Mouse (Mus musculus) left cerebral cortex, postnatal 25 days (tissue): ENCODE results near the gene Eftud2. TPM values are rescaled to one million over a fixed set of nuclear protein-coding genes. Genes with fewer than 3 reads are reported as not detected.
A peak's percentile ranks its signal among the peaks of the same experiment; 100 is the strongest.

Experiments
- DNase-seq, 2 experiments: peaks; one replicate each; pipeline ENCODE4 v3.0.0; 2022; ENCODE audit warnings: low spot score in 2 of 2, mixed read lengths in 1 of 2
- intact Hi-C: fragments of 180-260 bp; cut with DNase I; formaldehyde crosslinking; loops from one replicate; pipeline ENCODE4 v1.15.1; 2025
- total RNA-seq, 2 experiments: library from RNA; stranded (reverse); gene quantifications; 2 replicates each; pipeline ENCODE4 v1.2.3; 2021

Eftud2 gene
- 100 to 1,000 TPM; 108 to 116 TPM for total RNA-seq

DNA sequence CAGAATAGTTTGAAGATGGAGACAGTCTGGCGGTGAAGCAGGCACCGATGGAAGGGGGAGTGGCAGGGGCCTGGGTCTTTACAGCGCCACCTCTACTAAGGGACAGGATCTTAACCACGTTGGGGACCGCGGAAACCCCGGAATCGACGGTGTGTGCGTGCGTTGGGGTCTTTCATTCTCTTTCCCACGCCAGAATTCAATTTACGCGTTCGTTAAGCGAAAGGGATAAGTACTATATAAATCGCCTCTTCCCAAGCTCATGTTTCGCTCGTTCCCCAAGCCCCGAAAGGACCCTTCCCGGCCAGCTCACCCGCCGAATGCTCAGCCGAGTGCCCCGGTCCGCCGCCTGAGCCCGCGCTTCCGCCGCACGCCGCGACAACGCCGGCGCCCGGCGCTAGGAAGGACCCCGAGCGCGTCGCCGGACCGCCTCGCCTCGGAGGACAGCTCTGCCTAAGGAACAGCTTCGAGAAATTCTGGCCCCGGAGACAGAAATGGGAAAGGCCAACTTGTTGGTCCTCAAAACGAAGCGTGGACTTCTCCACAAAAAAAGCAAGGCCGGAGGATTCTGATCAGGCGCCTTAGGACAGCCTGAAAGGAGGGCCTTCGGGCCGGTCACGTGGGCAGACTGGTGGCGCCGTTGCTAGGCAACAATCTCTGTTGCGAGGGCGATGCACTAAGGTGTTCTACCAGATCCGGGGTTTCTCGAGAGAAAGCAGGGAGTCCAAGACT lies at the start of gene Eftud2, which contains the start of gene Ccdc103:
TSS of gene Eftud2 (minus strand) at position 401 of the 729 bp plus-strand sequence.
TSS of gene Ccdc103 (plus strand) at position 620 of the 729 bp plus-strand sequence.
- intact Hi-C loops, result no loop called here
- DNase-seq, result peak; percentile 96

DNA sequence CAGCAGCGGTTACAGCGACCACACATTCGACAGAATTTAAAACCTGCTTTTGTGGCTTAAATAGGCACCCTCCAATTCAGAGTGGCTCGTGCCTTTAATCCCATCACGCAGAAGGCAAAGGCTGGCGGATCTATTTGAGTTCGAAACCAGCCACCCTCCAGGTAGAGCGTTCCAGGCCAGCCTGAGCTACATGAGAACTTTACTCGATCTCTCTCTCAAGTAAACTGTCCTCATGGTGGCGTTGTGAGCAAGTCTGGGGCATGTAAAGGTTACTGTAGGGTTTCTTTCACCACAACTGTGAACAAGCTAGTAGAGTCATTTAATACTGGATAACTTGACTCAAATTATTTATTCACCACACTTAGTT lies 44.5 kb upstream of the Eftud2 start:
- no peak for DNase-seq
- intact Hi-C loops, result no loop called here

DNA sequence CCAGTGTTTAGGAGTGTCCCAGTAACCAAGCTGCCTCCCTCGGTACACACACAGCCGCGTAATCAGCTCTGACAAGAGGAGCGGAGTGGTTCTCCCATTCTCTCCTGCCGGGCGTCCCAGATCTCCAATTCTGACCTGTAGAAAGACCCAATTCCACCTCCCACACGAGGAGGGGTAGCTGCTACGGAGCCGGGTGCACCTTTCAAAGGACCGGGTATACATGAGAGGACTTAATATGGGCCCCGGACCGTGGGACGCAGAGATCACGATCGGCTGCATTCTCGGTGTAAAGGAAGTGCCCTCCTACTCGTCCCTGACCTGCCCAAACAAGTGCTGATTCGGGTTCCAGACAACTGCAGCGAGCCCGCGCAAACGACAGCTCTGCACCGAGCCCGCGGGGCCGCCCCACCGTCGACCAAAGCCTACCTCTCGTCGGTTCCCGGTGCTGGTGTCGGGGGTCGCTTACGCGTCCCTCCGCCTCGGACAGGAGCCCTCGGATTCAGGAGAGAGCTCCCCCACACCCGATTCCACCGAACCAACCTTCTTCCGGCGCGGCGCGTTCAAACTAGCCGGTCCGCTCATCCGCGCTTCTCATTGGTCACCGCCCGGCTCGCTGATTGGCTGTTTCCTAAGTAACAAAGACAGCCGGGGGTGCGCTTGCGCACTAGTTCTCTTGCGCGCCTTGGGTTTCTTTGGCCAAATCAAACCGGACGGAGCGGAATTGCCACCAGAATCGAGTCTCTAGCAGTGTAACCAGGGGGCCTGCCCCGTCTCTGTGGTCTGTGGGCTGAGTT lies 44.0 kb upstream of the Eftud2 start, which contains the start of gene Kif18b:
TSS of gene Kif18b (minus strand) at position 568 of the 794 bp plus-strand sequence.
- DNase-seq, result peak; percentile 92 to 96
- intact Hi-C loops, result no loop called here

DNA sequence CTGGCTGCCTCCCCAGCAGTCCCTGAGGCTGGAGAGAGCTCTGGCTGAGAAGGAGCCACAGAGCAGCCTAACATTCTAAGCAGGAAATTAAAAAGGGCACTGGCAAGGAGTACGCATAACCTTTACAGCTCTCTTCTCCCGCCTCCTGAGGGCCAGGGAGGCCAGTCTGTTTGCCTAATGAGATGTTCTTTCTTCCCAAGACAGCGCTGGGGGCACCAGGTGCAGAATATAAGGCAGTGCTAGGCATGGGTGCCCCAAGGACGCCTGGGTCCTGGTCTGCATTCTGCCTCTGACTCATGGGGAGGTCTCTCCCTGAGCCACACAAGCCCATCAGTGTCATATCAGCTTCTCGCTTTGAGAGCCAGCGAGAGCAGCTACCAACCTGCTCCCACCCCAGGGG lies 40.7 kb upstream of the Eftud2 start:
- DNase-seq, result no peak
- intact Hi-C loops, result no loop called here

GRCm38 (mm10) chr11:102918077-102918476 lies 37.3 kb upstream of the Eftud2 start:
- intact Hi-C loops, result no loop called here
- no peak for DNase-seq

DNA sequence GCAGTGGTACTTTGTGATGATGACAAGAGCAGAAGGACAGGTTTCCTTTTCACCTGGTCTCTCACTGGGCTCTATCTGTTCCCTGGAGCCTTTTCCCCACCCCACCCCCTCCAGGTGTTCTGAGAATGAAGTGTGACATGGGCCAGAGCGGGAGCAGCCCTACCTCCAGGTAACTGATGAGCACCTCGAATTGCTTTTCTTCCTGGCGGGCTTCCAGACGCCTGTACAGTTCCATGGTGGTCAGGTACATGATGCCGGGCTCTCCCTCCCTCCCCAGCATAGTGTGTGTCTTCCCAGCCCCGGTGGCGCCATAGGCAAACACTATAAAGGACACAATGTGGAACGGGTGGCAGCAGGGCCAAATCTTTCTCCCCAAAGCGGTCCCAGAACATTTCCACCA lies 34.6 kb upstream of the Eftud2 start:
- intact Hi-C loops, result no loop called here

DNA sequence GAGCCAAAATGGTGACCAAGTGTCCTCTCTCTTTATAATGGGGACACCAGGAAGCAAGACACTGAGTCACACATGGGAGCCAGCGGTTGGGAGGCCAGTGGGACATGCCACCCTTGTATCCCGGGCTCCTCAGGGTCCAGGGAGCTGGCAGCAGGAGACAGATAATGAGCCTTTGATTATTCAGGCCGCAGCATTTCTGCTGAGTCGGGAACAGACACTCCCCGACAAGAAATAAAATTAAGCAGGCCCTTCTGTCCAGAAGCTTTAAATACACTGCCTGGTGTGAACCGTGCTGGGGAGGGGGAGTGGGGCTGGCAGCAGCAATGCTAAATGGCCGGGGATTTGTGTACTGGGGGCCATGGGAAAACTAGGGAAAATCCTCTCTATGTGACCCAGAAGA lies 30.6 kb upstream of the Eftud2 start:
- DNase-seq, result no peak
- intact Hi-C loops, result no loop called here

More for the DNA sequence above, 34.6 kb upstream of the Eftud2 start:
- no peak for DNase-seq

GRCm38 (mm10) chr11:102903654-102904053 lies 22.9 kb upstream of the Eftud2 start:
- intact Hi-C loops, result no loop called here

DNA sequence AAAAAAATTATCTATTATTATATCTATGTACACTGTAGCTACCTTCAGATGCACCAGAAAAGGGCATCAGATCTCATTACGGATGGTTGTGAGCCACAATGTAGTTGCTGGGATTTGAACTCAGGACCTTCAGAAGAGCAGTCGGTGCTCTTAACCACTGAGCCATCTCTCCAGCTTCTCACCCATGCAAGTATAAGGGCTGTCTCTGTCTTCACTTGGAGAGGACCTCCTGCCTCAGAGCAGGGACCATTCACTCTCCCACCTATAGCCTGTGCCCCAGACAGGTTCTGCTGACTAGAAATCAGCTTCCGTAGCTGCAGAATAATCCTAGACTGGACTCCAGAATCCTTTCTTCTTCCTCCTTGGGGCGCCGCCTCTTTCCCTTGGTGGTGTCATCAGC lies 21.3 kb upstream of the Eftud2 start:
- DNase-seq, result no peak
- intact Hi-C loops, result no loop called here

More at GRCm38 (mm10) chr11:102903654-102904053, 22.9 kb upstream of the Eftud2 start:
- DNase-seq, result no peak

- intact Hi-C loops, result loop anchor here (2.0 kb wide), 2 partner anchors 92 to 154 kb away; no protein-coding TSS in a partner anchor
- DNase-seq, result no peak
These were observed 20.4 kb upstream of the Eftud2 start for GRCm38 (mm10) chr11:102901199-102901598.

DNA sequence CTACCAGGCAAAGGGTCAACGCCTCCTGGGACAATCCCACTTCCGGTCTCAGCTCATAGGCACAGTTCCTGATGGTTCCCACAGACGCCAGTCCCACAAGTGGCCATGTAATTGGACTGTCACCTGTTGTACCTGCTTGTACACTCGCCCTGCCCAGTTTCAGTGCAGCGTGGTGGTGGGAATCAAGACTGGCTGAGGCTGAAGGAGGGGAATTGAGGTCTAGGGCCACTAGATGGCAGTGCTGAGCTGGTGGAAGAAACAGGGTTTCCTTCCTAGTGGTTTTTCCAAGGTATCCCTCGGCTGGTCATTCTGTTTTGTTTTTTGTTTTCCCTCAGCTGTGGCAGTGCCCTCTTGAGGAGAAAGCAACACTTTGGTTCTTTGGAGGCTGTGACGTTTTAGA lies 20.0 kb upstream of the Eftud2 start, which contains the start of gene Gfap:
TSS of gene Gfap (minus strand) at position 150 of the 400 bp plus-strand sequence.
- peak; percentile 75 to 80 for DNase-seq
- intact Hi-C loops, result loop anchor here (2.0 kb wide), 2 partner anchors 92 to 154 kb away; no protein-coding TSS in a partner anchor

DNA sequence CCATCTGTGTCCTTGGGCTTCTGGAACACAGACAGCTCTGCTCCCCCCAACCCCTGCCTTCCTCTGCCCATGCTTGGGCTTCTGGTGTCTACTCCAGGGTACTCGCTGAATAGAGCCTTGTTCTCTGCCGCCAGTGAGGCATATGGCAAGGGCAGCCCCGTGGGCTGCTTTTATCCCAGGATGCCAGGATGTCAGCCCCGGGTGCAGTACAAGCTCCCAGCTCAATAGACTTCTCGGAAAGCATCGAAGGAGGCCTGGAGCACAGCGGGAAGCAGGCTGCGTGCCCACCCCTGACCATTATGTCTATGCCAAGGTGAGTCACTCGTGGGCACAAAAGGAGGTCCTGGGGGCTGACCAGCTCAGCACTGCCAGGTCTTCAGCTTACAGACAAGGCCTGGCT lies 17.6 kb upstream of the Eftud2 start:
- intact Hi-C loops, result no loop called here
- peak in 1 of 2 experiments; percentile 31 for DNase-seq

DNA sequence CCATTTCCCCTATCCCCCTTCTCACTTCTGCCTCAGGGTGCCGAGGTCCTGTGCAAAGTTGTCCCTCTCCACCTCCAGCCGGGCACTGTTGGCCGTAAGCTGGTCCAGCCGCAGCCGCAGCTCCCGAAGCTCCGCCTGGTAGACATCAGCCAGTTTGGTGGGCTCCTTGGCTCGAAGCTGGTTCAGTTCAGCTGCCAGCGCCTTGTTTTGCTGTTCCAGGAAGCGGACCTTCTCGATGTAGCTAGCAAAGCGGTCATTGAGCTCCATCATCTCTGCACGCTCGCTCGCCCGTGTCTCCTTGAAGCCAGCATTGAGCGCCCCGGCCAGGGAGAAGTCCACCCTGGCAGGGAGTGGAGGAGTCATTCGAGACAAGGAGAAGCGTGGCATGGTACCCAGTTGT lies 15.9 kb upstream of the Eftud2 start:
- intact Hi-C loops, result no loop called here
- no peak for DNase-seq

DNA sequence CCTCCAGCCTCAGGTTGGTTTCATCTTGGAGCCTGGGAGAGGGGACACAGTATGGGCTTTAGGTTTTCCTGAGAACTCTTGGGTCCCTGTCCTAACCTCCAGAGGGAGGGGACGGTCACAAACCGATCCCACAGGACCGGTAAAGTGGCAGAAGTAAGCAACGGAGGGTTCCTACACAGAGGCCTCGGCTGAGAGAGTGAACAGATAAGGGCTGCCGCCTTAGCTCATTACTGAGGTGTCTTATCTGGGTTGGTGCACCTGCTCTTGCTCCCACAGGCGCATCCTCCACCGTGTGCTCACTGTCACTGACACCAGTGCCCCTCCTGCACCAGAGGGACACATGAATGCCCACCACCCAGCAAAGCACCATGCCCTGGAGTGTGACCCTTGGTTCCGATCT lies 15.0 kb upstream of the Eftud2 start:
- no peak for DNase-seq
- intact Hi-C loops, result no loop called here

DNA sequence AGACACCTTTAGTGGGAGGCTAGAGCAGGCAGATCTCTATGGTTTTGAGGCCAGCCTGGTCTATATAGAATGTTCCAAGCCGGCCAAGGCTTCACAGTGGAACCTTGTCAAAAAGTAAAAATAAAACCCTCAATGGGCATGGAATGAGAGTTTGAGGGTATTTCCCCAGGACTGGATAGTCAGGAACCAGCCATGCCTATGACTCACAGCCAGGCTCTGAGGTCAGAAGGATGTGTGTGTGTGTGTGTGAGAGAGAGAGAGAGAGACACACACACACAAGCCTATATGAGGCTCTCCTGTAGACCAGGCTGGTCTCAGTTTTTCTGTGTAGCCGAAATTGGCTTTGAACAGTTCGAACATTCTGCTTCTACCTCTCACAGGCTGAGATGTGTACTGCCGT lies 13.9 kb upstream of the Eftud2 start:
- DNase-seq, result no peak
- intact Hi-C loops, result no loop called here

- DNase-seq, result peak in 1 of 2 experiments; percentile 44
- intact Hi-C loops, result no loop called here
These were observed 12.3 kb upstream of the Eftud2 start for GRCm38 (mm10) chr11:102893015-102893651.

DNA sequence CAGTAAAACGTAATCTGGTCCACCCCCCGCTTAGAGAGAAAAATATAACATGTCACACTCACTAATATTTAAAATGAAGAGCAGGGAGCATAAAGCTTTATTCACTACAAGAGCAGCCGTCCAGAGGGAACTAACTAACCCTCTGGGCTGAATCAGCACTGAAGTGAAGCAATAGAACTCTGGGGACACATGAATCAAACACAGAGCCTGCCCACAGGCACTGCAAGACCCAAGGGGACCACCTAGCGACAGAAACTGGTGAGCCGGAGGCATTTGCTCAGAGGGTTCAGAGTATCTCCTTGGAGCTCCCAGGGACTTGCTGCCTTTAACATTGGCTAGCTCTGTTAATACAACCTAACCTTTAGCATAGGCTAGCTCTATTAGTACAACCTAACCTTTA lies 9.3 kb upstream of the Eftud2 start:
- no peak for DNase-seq
- intact Hi-C loops, result no loop called here

DNA sequence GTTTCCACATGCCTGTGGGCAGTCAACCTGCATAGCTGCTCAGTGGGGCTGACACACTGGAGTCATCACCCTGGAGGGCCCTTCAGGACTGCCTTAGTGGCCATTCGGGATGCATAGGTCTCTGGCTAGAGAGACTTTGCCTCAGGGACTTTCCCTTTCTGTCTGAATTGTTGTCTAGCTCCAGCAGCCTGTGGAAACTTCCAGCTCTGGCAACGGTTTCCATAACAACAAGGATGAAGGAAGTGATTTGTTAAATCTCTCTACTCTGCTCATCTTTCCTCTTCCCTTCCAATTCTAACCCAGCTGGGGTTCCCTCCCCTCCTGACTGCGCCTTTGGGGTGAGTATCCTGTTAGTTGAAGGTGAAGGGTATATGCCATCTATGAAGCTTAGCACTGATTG lies 7.3 kb upstream of the Eftud2 start:
- intact Hi-C loops, result no loop called here
- DNase-seq, result peak; percentile 56 to 73

- intact Hi-C loops, result no loop called here
- DNase-seq, result no peak
These were observed 6.6 kb upstream of the Eftud2 start for GRCm38 (mm10) chr11:102887433-102887832.

DNA sequence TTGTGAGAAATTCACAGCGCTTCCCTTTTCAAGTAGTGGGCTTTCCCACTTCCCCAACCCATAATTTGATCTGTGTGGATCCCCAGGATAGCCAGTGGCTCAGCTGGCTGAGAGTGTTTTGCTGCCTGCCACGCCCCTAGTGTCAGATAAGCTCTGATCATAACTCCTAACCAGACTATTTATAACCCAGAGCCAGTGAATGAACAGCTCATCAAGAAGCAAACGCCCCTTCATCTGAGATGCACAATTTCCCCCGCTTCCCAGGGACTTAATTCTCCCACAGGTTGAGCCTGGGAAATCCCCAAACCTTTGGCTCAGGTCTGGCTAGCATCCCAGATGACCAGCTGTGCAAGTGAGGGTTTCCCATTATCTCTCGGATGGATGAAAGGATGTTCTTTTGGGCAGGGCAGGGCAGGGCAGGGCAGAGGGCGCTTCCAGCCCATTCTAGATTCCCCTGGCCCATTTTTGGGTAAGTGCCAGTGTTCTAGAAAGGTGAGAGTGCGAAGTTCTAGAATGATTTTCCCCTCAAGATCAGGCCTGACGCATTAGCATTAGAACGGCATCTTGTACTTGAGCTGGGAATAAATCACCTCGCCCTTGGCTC lies 3.9 kb upstream of the Eftud2 start, which contains the start of gene Fam187a:
TSS of gene Fam187a (plus strand) at position 554 of the 604 bp plus-strand sequence.
- DNase-seq, result no peak
- intact Hi-C loops, result no loop called here
